Mouse (Mus musculus): ENCODE data around the gene Sugp1. TPM values are rescaled to one million over a fixed set of nuclear protein-coding genes. Genes with fewer than 3 reads are reported as not detected.
A peak's percentile ranks its signal among the peaks of the same experiment; 100 is the strongest.
"Not testable (repeated sequence)": the region's sequence is repeated elsewhere in the genome, so short reads cannot be mapped to it uniquely, and the experiment has no call there.

Gene Sugp1
- total RNA-seq (2021), result 10 to 100 TPM; 48.5 to 53.4 TPM

DNA sequence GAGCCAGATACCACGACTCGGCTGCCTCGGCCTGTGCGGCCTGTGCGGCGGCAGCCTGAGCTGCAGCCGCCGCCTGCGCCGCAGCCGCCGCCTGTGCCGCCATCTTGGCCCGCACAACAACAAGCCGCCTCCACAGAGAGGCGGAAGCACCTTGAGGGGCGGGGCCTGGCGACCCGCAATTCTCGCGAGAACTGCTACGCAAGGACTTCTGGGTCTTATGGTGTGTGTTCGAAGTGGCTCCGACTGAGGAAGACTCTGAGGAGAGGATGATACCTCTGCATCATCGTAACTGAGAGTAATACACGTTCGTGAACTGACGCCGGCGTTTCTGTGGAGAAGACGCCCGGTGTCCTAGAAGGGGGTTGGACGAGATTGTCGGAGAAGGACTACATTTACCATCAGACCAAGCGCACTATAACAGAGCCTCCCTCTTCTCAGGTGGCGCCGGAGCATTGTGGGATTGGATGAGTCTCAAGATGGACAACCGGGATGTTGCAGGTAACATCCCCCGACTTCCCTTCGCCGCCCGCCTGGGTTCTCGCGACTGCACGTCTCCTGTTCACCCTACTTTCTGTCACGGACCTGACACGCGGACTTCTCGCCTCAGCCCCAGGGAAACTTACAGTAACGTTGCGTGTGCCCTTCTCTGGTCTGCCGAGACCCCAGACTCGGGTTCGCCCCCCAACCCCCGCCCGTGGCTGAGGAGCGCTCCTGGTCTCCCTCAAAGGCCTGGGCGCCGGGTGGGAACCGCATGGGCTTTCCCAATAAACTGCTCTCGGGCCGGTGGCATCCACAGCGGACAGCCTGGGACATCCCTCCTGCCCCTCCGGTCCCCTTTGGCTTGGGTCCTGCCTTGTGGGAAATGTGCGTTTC is at the start of gene Sugp1, which contains the start of gene Mau2:
Gene Sugp1, plus strand, starts transcription at position 231 of the 873 bp plus-strand sequence.
Gene Mau2, minus strand, starts transcription at position 152 of the 873 bp plus-strand sequence.
- intact Hi-C loops (cut with DNase I), result no loop called here
- peak; percentile 96 to 97 for DNase-seq (ENCODE audit: low spot score in 2 of 2)

- DNase-seq (ENCODE audit: low spot score in 2 of 2), result no peak
- intact Hi-C loops (cut with DNase I), result loop anchor here (5.0 kb wide), 1 partner anchor 78 kb away; no protein-coding TSS in a partner anchor
These were observed 47.2 kb upstream of the Sugp1 start for GRCm38 (mm10) chr8:69995422-69995775.

GRCm38 (mm10) chr8:69995776-69996588 is 46.6 kb upstream of the Sugp1 start, which contains the start of gene Gatad2a:
Gatad2a (minus strand) TSS chr8:69996384.
- intact Hi-C loops (cut with DNase I), result loop anchor here (5.0 kb wide), 1 partner anchor 79 kb away; no protein-coding TSS in a partner anchor

GRCm38 (mm10) chr8:69996589-69997285 is 45.9 kb upstream of the Sugp1 start:
- intact Hi-C loops (cut with DNase I), result loop anchor here (5.0 kb wide), 1 partner anchor 79 kb away; no protein-coding TSS in a partner anchor

More at GRCm38 (mm10) chr8:69995776-69996588, 46.6 kb upstream of the Sugp1 start, which contains the start of gene Gatad2a:
- DNase-seq (ENCODE audit: low spot score in 2 of 2), result peak; percentile 100

DNA sequence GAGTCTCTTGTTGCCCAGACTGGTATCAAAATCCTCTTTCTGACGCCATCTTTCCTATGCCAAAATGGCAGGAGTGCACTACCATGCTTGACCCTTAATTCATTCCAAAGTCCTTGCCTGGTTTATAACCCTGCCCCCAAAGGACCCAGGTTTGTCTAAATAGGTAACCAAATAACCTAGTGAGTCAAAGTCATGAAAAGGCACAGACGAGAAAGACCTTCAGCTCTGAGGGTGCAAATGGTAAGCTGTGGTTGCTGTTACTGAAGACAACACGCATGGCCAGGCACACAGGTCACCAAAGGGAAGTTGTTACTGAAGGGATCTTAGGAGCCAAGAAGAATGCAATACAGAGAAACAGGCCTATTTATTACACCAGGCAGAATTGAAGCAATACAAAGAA is 43.9 kb upstream of the Sugp1 start:
- intact Hi-C loops (cut with DNase I), result loop anchor here (5.0 kb wide), 1 partner anchor 81 kb away; no protein-coding TSS in a partner anchor

More at GRCm38 (mm10) chr8:69996589-69997285, 45.9 kb upstream of the Sugp1 start:
- DNase-seq (ENCODE audit: low spot score in 2 of 2), result no peak

DNA sequence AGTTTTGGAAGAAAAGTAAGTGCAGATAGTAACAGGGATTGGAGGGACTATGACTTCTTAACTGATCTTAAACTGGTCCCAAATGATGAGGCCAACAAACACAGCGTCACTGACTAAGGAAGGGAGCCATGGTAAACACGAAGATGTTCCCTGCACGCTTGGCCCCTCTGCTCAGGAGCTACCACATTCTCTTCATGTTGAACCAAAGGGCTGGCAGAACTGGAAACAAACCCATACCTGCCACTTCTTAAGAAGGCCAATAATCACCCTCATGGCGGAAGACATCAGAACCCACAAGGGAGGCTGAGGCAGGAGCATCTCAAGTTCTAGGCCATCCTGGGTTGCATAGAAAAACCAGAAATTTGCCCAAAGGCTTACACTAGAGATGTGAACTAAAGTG is 43.4 kb upstream of the Sugp1 start:
- intact Hi-C loops (cut with DNase I), result loop anchor here (5.0 kb wide), 1 partner anchor 82 kb away; no protein-coding TSS in a partner anchor

More for the DNA sequence above, 43.9 kb upstream of the Sugp1 start:
- DNase-seq (ENCODE audit: low spot score in 2 of 2), result no peak

GRCm38 (mm10) chr8:70000226-70000625 is 42.4 kb upstream of the Sugp1 start:
- DNase-seq (ENCODE audit: low spot score in 2 of 2), result no peak
- intact Hi-C loops (cut with DNase I), result no loop called here

More for the DNA sequence above, 43.4 kb upstream of the Sugp1 start:
- no peak for DNase-seq (ENCODE audit: low spot score in 2 of 2)

- DNase-seq (ENCODE audit: low spot score in 2 of 2), result no peak
- intact Hi-C loops (cut with DNase I), result no loop called here
These were observed 41.3 kb upstream of the Sugp1 start for GRCm38 (mm10) chr8:70001176-70001891.

DNA sequence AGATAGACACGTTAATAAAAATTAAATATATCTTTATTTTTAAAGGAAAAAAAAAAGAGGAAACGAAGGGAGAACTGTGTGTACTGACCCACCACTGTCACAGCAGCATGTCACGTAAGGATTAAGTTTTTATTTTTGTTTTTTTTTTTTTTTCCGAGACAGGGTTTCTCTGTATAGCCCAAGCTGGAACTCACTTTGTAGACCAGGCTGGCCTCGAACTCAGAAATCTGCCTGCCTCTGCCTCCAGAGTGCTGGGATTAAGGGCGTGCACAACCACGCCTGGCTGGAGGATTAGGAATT is 40.8 kb upstream of the Sugp1 start:
- intact Hi-C loops (cut with DNase I), result not testable (repeated sequence)

DNA sequence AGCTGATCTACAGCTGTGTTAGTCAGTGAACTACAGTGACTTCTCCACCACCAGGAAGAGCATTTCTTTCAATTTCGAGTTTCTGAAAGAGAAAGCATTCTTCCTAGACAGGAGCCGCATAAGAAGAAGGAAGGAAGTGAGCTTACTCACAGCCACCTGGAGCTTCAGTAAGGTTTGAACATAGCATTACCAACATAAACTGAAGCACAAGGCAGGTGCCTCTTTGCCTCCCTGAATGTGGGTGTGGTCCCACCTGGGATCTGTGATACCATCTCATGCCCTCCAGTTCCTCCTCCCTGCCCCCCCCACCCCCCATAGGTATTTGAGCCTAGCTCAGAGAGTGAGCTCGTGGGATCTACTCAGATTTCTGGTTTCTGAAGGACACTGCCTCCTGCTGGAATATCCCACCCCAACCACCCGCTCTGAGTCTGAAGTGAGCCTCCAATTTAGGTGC is 39.4 kb upstream of the Sugp1 start:
- intact Hi-C loops (cut with DNase I), result no loop called here
- no peak for DNase-seq (ENCODE audit: low spot score in 2 of 2)

More for the DNA sequence above, 40.8 kb upstream of the Sugp1 start:
- DNase-seq (ENCODE audit: low spot score in 2 of 2), result not testable (repeated sequence)

GRCm38 (mm10) chr8:70004345-70004744 is 38.3 kb upstream of the Sugp1 start:
- intact Hi-C loops (cut with DNase I), result no loop called here
- DNase-seq (ENCODE audit: low spot score in 2 of 2), result no peak

GRCm38 (mm10) chr8:70005178-70005577 is 37.4 kb upstream of the Sugp1 start:
- intact Hi-C loops (cut with DNase I), result no loop called here

GRCm38 (mm10) chr8:70010796-70011195 is 31.8 kb upstream of the Sugp1 start:
- DNase-seq (ENCODE audit: low spot score in 2 of 2); intact Hi-C loops (cut with DNase I): not testable (repeated sequence)

More at GRCm38 (mm10) chr8:70005178-70005577, 37.4 kb upstream of the Sugp1 start:
- no peak for DNase-seq (ENCODE audit: low spot score in 2 of 2)

DNA sequence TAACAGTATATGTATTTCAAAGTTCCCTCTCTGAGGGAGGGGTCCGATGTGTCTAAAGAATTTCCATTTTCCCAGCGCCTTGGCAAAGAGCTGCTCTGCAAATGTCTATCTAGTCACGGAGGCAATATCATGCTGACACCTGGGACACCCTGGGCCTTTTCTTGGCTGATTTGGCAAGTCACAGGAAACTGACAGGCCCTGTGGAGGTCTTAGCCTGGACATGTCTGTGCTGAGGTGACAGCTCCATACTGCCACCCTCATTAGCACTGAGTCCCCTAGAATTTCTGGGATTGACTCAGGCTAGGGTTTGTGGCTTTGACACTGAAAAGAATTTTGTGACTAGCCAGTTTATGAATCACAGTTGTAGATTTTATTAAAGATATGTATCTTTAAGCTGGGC is 30.3 kb upstream of the Sugp1 start:
- DNase-seq (ENCODE audit: low spot score in 2 of 2), result no peak
- intact Hi-C loops (cut with DNase I), result no loop called here

DNA sequence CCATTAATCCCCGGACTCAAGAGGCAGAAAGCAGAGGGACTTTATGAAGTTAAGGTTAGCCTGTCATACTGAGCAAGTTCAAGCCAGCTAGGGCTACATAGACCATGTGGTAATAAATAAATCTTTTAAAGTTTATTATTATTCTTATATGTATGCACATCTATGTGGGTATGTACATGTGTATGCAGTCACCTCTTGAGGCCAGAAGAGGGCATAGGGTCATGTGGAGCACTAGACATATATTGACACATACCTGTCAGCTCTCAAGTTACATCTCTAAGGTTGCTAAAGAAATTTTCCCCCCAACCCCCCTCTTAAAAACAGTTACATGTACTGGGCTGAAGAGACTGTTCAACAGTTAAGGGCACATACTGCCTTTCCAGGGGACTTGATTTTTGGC is 29.9 kb upstream of the Sugp1 start:
- no peak for DNase-seq (ENCODE audit: low spot score in 2 of 2)
- intact Hi-C loops (cut with DNase I), result no loop called here

- intact Hi-C loops (cut with DNase I), result loop anchor here (5.0 kb wide), 1 partner anchor 47 kb away; no protein-coding TSS in a partner anchor
- no peak for DNase-seq (ENCODE audit: low spot score in 2 of 2)
These were observed 27.6 kb upstream of the Sugp1 start for GRCm38 (mm10) chr8:70015017-70015416.

DNA sequence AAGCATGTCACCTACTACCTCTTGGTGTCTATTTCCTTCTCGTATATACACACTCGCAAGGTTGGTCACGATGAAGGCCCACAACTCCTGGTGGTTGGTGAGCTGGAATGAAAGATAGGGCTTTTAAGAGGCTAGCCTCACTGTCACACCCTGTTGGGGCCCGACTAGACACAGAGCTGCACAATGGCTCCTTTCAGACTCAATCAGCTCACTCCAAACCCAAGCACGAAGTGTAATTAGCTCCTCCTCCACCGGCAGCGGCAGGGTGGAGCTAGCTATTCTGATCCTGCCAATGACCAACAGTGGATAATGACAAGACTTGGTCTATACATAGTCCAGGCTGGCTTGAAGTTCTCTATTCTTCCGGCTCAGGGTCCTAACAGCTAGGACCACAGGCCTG is 19.0 kb upstream of the Sugp1 start:
- DNase-seq (ENCODE audit: low spot score in 2 of 2), result no peak
- intact Hi-C loops (cut with DNase I), result no loop called here

- DNase-seq (ENCODE audit: low spot score in 2 of 2), result no peak
- intact Hi-C loops (cut with DNase I), result no loop called here
These were observed 16.5 kb upstream of the Sugp1 start for GRCm38 (mm10) chr8:70026151-70026550.

DNA sequence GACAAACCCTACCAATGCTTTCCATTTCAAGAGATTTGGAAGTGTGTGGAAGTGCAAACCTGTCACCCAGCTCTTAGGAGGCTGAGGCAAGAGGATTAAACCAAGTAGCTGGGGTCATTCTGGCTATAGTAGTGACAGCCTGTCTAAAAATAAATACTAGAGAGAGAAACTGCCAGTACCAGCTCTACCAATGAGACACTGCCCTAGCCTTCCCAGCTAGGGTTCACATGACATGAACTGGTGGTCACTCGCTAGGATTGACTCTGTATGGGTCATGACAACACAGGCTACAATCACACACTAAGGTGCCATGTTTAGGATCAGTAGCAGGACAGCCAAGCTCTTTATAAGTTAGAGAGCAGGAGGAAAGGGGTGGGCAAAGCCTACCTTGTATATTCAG is 12.4 kb upstream of the Sugp1 start:
- intact Hi-C loops (cut with DNase I), result no loop called here
- DNase-seq (ENCODE audit: low spot score in 2 of 2), result no peak

All from left cerebral cortex, postnatal 36 days (tissue).